Mouse (Mus musculus) R1 (cell line): ENCODE results near the gene Arfip1.

Experiments used
- DNase-seq: peaks from one replicate; pipeline ENCODE4 v3.0.0-alpha.2; 2018; ENCODE audit warnings: low read depth, low spot score

Arfip1 gene

GRCm38 (mm10) chr3:84460499-84460898 lies 121.9 kb downstream of the Arfip1 start:
- no peak for DNase-seq

GRCm38 (mm10) chr3:84455733-84456417 lies 126.5 kb downstream of the Arfip1 start:
- DNase-seq = no peak

- DNase-seq = no peak
These were observed 131.8 kb downstream of the Arfip1 start for GRCm38 (mm10) chr3:84450651-84451050.

GRCm38 (mm10) chr3:84449015-84449414 lies 133.4 kb downstream of the Arfip1 start:
- no peak for DNase-seq

- no peak for DNase-seq
These were observed 134.6 kb downstream of the Arfip1 start for GRCm38 (mm10) chr3:84447803-84448202.
